Mouse (Mus musculus) forebrain, embryonic 16.5 days (tissue): ENCODE data around the gene Gm8232. TPM values are rescaled to one million over a fixed set of nuclear protein-coding genes. Genes with fewer than 3 reads are reported as not detected.
"Not testable (repeated sequence)": the region's sequence is repeated elsewhere in the genome, so short reads cannot be mapped to it uniquely, and the experiment has no call there.

Experiments used
- ATAC-seq: fragments of 200-750 bp; cut with Nextera tagmentation; 2 replicates; pipeline ENCODE4 v1.8.0; 2017; ENCODE audit warnings: mild to moderate bottlenecking, moderate library complexity
- H3K27ac ChIP-seq: fragments of 300-500 bp; sonication (generic); 2 replicates; pipeline ENCODE4 v1.5.1; 2014; ENCODE audit warnings: low read length, control low read depth
- H3K27me3 ChIP-seq: fragments of 300-500 bp; sonication (generic); replicated peaks from 2 replicates; pipeline ENCODE4 v1.6.1; 2014; ENCODE audit warnings: low read length; ENCODE audit not compliant: control insufficient read depth, insufficient read depth
- H3K36me3 ChIP-seq: fragments of 300-500 bp; sonication (generic); 2 replicates; pipeline ENCODE4 v1.6.1; 2014; ENCODE audit not compliant: control insufficient read depth, insufficient read depth
- H3K4me1 ChIP-seq: fragments of 300-500 bp; sonication (generic); replicated peaks from 2 replicates; pipeline ENCODE4 v1.6.1; 2014; ENCODE audit warnings: low read length; ENCODE audit not compliant: control insufficient read depth, insufficient read depth
- H3K4me2 ChIP-seq: fragments of 300-500 bp; sonication (generic); 2 replicates; pipeline ENCODE4 v1.6.1; 2014; ENCODE audit warnings: mild to moderate bottlenecking, low read length, control low read depth
- H3K4me3 ChIP-seq: fragments of 300-500 bp; sonication (generic); replicated peaks from 2 replicates; pipeline ENCODE4 v1.5.1; 2014; ENCODE audit warnings: mild to moderate bottlenecking, low read length, control low read depth
- H3K9ac ChIP-seq: fragments of 300-500 bp; sonication (generic); replicated peaks from 2 replicates; pipeline ENCODE4 v1.6.1; 2014; ENCODE audit warnings: low read depth, low read length, control low read depth
- H3K9me3 ChIP-seq: fragments of 300-500 bp; sonication (generic); 2 replicates; pipeline ENCODE4 v1.6.1; 2016; ENCODE audit warnings: low read length; ENCODE audit not compliant: control insufficient read depth
- WGBS: fragments of 180-500 bp; shearing (Covaris S2); extraction: QIAGEN DNeasy Blood & Tissue Kit; methylation state at CpG from one replicate; pipeline ENCODE4 v1.1.7; 2014; 5-methylcytosine and 5-hydroxymethylcytosine counted together
- polyA plus RNA-seq: library from polyadenylated mRNA; unstranded; fragments of >200 nt; fragmentation: Nextera tagmentation; extraction: Ambion mirVana; gene quantifications from 2 replicates; pipeline ENCODE4 v1.2.1, GENCODE M21; 2015

The Gm8232 gene
- not detected in 2 replicates for polyA plus RNA-seq

DNA sequence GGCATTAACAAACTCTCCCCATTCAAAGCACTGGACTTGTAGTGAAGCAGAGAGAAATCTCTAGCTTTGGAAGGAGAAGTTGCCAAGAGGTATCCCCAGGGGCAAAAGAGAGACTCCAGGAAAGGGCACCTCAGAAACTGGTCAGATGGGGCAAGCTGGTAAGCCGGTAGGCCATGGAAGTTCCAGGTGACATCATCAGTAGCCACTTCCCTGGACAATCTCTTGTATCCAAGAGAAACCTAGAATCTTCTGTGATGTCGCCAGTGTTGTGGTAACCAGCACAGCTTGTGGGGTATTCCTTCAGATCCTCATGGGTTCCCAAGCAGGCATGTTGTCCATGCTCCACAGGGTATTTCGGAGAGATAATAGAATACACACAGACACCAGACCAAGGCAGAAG lies at the start of gene Gm8232:
TSS of gene Gm8232 (plus strand) at position 301 of the 400 bp plus-strand sequence.
- not testable (repeated sequence) for H3K9me3 ChIP-seq, H3K27me3 ChIP-seq, H3K4me1 ChIP-seq, H3K4me2 ChIP-seq, ATAC-seq, H3K27ac ChIP-seq, H3K9ac ChIP-seq, H3K4me3 ChIP-seq, H3K36me3 ChIP-seq
- 86% methylated on average over 3 of the region's 3 CpGs for WGBS

DNA sequence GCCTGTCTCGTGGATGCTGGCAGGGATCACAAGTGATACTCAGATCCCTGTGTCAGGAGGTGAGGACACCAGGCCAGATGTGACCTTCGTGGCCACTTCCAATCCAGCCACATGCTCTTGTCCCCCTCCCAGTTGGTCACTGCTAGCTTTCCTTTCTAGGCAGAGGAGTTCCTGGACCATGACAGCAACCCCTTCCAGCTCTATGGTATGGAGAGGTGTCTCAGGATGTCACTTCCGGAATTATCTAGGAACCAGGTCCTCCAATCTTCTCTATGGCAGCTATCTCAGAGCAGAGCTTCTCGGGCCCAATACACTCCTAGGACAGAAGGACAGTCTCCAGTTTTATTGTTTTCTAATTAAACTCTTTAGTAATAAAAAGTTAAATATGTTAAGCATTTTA lies 49.2 kb upstream of the Gm8232 start:
- H3K4me3 ChIP-seq, H3K27me3 ChIP-seq, H3K4me2 ChIP-seq, H3K9ac ChIP-seq, H3K27ac ChIP-seq, H3K4me1 ChIP-seq, H3K9me3 ChIP-seq, ATAC-seq, H3K36me3 ChIP-seq: not testable (repeated sequence)
- 83% methylated on average over 3 of the region's 4 CpGs for WGBS

DNA sequence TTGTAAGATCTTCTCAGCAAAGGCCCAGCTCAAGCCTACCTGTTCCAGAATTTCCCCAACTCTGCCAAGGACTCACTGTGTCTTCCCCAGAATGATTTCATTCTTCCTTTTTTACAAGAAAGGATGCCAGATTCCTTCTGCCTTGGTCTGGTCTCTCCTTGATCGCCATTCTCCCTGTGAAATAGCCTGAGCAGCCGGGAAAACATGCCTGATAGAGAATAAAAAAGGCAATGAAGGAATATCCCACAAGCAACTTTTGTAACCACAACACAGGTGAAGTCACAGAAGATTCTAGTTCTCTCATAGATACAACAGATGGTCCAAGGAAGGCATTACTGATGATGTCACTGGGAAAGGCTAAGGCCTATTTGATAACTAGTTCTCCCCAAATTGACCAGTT lies 22.8 kb upstream of the Gm8232 start, which contains the start of gene Gm3371:
TSS of gene Gm3371 (minus strand) at position 101 of the 400 bp plus-strand sequence.
- H3K4me2 ChIP-seq, H3K27ac ChIP-seq, H3K9ac ChIP-seq, H3K4me1 ChIP-seq, H3K9me3 ChIP-seq, ATAC-seq, H3K4me3 ChIP-seq, H3K36me3 ChIP-seq, H3K27me3 ChIP-seq: not testable (repeated sequence)
- no CpG with 5 or more reads among the region's 2 CpGs for WGBS

Other genes with a start within 250 kb of the Gm8232 start
- not detected in 2 replicates for gene Gm8212, start 236.0 kb upstream of the Gm8232 start, polyA plus RNA-seq
- gene 4930503E14Rik, start 220.4 kb upstream of the Gm8232 start, polyA plus RNA-seq = not detected in 2 replicates
- not detected in 2 replicates for gene Gm8220, start 148.1 kb upstream of the Gm8232 start, polyA plus RNA-seq
- gene Gm5930, start 95.1 kb upstream of the Gm8232 start, polyA plus RNA-seq = not detected in 2 replicates
- not detected in 2 replicates for gene Gm8229, start 68.3 kb upstream of the Gm8232 start, polyA plus RNA-seq
- gene Gm3371, start 22.9 kb upstream of the Gm8232 start, polyA plus RNA-seq = not detected in 2 replicates
- not detected in 2 replicates for gene BC061237, start 58.8 kb downstream of the Gm8232 start, polyA plus RNA-seq
- not detected in 2 replicates for gene Gm17093, start 84.6 kb downstream of the Gm8232 start, polyA plus RNA-seq
- not detected in 2 replicates for gene Gm8247, start 149.5 kb downstream of the Gm8232 start, polyA plus RNA-seq
- not detected in 2 replicates for gene Gm5624, start 194.3 kb downstream of the Gm8232 start, polyA plus RNA-seq